Mouse (Mus musculus): ENCODE data around the gene Gsdme. TPM values are rescaled to one million over a fixed set of nuclear protein-coding genes. Genes with fewer than 3 reads are reported as not detected.

The Gsdme gene
- polyA plus RNA-seq, 1 experiment from 2014 or later, result 58.3 TPM

DNA sequence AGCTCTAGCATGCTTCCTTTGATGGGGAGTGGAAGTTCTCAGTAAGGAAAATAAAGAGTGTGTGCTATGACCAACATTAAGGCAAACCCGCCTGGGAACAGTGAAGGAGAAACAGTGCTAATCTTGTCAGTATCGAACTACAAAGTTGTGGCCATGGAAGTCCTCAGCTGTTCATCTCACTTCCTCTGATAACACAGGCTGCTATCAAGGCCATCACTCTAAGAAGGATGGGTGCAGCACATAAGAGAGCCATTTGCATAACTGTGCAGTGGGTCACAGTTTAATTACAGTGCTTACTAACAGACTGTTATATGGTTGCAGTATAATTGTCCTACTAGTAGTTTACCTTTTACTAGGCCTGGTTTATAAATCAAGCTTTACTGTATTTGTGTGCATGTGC lies 23.8 kb downstream of the Gsdme start:
- no peak overlapping the region for H3K27ac ChIP-seq (ENCODE audit: low read depth, low read length)
- ATAC-seq, result no peak
- H3K36me3 ChIP-seq (ENCODE audit: control insufficient read depth, insufficient read depth, low read length), result no peaks in the 10 kb centered on the region
- H3K9ac ChIP-seq (ENCODE audit: low read length), result no peak overlapping the region
- no peaks in the 10 kb centered on the region for H3K27me3 ChIP-seq (replicated peaks; ENCODE audit: control insufficient read depth, insufficient read depth, low read length)
- H3K4me2 ChIP-seq (ENCODE audit: low read length), result no peak overlapping the region
- H3K4me3 ChIP-seq (ENCODE audit: low read depth, low read length), result no peak overlapping the region
- no peaks in the 10 kb centered on the region for H3K9me3 ChIP-seq (replicated peaks; ENCODE audit: control insufficient read depth, low read length)
- WGBS, result 94% methylated on average over 2 of the region's 2 CpGs
- H3K4me1 ChIP-seq (ENCODE audit: control insufficient read depth, insufficient read depth, low read length), result no peaks in the 10 kb centered on the region
- no peak for DNase-seq (ENCODE audit: low spot score)

DNA sequence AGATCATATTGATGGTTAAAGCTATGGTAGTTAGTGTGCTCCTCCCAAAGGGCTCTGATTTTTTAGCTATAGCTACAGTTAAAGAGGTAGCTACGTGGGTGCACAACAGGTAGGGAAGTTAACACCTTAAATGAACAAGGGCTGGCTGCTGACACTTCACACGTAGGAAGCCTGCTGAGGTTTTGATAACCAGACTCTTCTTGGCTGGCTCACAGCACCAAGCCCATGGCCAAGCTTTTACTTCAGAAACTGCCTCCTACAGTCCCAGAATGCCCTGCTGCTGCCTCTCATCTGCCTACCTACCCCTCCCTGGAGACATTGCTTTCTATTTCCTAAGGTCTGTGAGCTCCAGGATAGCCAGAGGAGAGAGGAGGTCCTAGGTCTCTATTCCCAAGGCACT lies 25.7 kb downstream of the Gsdme start:
- 71% methylated on average over 2 of the region's 2 CpGs for WGBS
- Histone ChIP-seq H3K4me1 (ENCODE audit: control insufficient read depth, insufficient read depth, low read length) (no peaks in the 10 kb centered on the region), H3K27ac (ENCODE audit: low read depth, low read length) (no peak overlapping the region), H3K27me3 (replicated peaks; ENCODE audit: control insufficient read depth, insufficient read depth, low read length) (no peaks in the 10 kb centered on the region), H3K4me3 (ENCODE audit: low read depth, low read length) (no peak overlapping the region), H3K36me3 (ENCODE audit: control insufficient read depth, insufficient read depth, low read length) (no peaks in the 10 kb centered on the region), H3K9me3 (replicated peaks; ENCODE audit: control insufficient read depth, low read length) (no peaks in the 10 kb centered on the region), H3K9ac (ENCODE audit: low read length) (no peak overlapping the region), H3K4me2 (ENCODE audit: low read length) (no peak overlapping the region)
- ATAC-seq, result no peak
- no peak for DNase-seq (ENCODE audit: low spot score)

GRCm38 (mm10) chr6:50232984-50233383 lies 30.7 kb downstream of the Gsdme start:
- Histone ChIP-seq H3K9me3 (replicated peaks; ENCODE audit: control insufficient read depth, low read length) (no peaks in the 10 kb centered on the region), H3K27me3 (replicated peaks; ENCODE audit: control insufficient read depth, insufficient read depth, low read length) (no peaks in the 10 kb centered on the region), H3K27ac (ENCODE audit: low read depth, low read length) (no peak overlapping the region), H3K4me3 (ENCODE audit: low read depth, low read length) (no peak overlapping the region), H3K4me2 (ENCODE audit: low read length) (no peak overlapping the region), H3K4me1 (ENCODE audit: control insufficient read depth, insufficient read depth, low read length) (no peaks in the 10 kb centered on the region), H3K36me3 (ENCODE audit: control insufficient read depth, insufficient read depth, low read length) (no peaks in the 10 kb centered on the region), H3K9ac (ENCODE audit: low read length) (no peak overlapping the region)
- WGBS, result 59% methylated on average over 1 of the region's 1 CpGs
- no peak for DNase-seq (ENCODE audit: low spot score)
- no peak for ATAC-seq

DNA sequence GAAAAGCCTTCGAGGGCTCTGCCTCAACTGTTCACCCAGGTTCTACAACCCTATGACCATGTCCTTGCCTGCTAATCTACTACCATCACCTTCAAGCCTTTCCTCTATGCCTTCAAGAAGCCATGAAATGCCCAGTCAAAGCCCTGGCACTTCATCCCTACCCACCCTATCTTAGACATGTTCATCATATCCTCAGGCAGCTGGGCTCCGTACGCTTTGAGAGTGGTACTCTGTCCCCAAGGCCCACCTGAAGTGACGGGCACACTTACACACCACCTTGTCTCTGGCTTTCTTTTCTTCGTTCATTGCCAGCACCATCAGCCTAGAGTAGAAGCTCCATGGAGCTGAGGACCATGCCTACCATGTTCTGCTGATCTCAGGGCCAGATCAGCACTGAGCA lies 32.4 kb downstream of the Gsdme start:
- ATAC-seq (no peak), DNase-seq (ENCODE audit: low spot score) (no peak)
- no peaks in the 10 kb centered on the region for H3K4me1 ChIP-seq (ENCODE audit: control insufficient read depth, insufficient read depth, low read length)
- no peak overlapping the region for H3K4me2 ChIP-seq (ENCODE audit: low read length)
- H3K36me3 ChIP-seq (ENCODE audit: control insufficient read depth, insufficient read depth, low read length), result no peaks in the 10 kb centered on the region
- no peaks in the 10 kb centered on the region for H3K27me3 ChIP-seq (replicated peaks; ENCODE audit: control insufficient read depth, insufficient read depth, low read length)
- no peaks in the 10 kb centered on the region for H3K9me3 ChIP-seq (replicated peaks; ENCODE audit: control insufficient read depth, low read length)
- no peak overlapping the region for H3K27ac ChIP-seq (ENCODE audit: low read depth, low read length)
- WGBS, result 89% methylated on average over 5 of the region's 5 CpGs
- no peak overlapping the region for H3K4me3 ChIP-seq (ENCODE audit: low read depth, low read length)
- H3K9ac ChIP-seq (ENCODE audit: low read length), result no peak overlapping the region

GRCm38 (mm10) chr6:50228180-50228579 lies 35.5 kb downstream of the Gsdme start:
- H3K4me3 ChIP-seq (ENCODE audit: low read depth, low read length), result no peak overlapping the region
- no peak overlapping the region for H3K27ac ChIP-seq (ENCODE audit: low read depth, low read length)
- H3K4me2 ChIP-seq (ENCODE audit: low read length), result no peak overlapping the region
- ATAC-seq (no peak), DNase-seq (ENCODE audit: low spot score) (no peak)
- H3K36me3 ChIP-seq (ENCODE audit: control insufficient read depth, insufficient read depth, low read length), result no peaks in the 10 kb centered on the region
- WGBS, result 92% methylated on average over 5 of the region's 5 CpGs
- H3K27me3 ChIP-seq (replicated peaks; ENCODE audit: control insufficient read depth, insufficient read depth, low read length), result no peaks in the 10 kb centered on the region
- H3K9me3 ChIP-seq (replicated peaks; ENCODE audit: control insufficient read depth, low read length), result no peaks in the 10 kb centered on the region
- H3K9ac ChIP-seq (ENCODE audit: low read length), result no peak overlapping the region
- H3K4me1 ChIP-seq (ENCODE audit: control insufficient read depth, insufficient read depth, low read length), result no peaks in the 10 kb centered on the region

DNA sequence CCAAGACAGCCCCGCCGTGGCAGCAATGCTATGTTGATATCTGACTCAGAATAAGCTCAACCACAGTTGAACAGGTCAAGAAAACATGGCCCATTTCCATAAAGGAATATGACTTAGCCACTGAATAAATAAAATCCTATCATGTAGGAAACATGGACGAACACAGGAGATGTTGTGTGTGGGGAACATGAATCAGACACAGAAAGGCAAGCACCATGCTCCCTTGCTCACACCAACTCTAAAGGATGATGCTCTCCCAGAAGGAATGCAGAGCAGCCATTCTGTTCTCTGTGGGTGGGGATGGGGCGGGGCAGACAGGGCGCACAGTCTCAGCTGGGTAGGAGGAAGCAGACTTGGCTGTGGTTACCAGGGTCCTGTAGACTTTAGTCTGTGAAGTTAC lies 38.4 kb downstream of the Gsdme start:
- Histone ChIP-seq H3K27ac (ENCODE audit: low read depth, low read length) (no peak overlapping the region), H3K9me3 (replicated peaks; ENCODE audit: control insufficient read depth, low read length) (no peaks in the 10 kb centered on the region), H3K9ac (ENCODE audit: low read length) (no peak overlapping the region), H3K4me2 (ENCODE audit: low read length) (no peak overlapping the region), H3K4me3 (ENCODE audit: low read depth, low read length) (no peak overlapping the region), H3K27me3 (replicated peaks; ENCODE audit: control insufficient read depth, insufficient read depth, low read length) (no peaks in the 10 kb centered on the region), H3K4me1 (ENCODE audit: control insufficient read depth, insufficient read depth, low read length) (no peaks in the 10 kb centered on the region), H3K36me3 (ENCODE audit: control insufficient read depth, insufficient read depth, low read length) (no peaks in the 10 kb centered on the region)
- no peak for DNase-seq (ENCODE audit: low spot score)
- WGBS, result 92% methylated on average over 5 of the region's 5 CpGs
- no peak for ATAC-seq

GRCm38 (mm10) chr6:50223606-50224005 lies 40.1 kb downstream of the Gsdme start:
- H3K27ac ChIP-seq (ENCODE audit: low read depth, low read length), result no peak overlapping the region
- no peaks in the 10 kb centered on the region for H3K27me3 ChIP-seq (replicated peaks; ENCODE audit: control insufficient read depth, insufficient read depth, low read length)
- DNase-seq (ENCODE audit: low spot score) (no peak), ATAC-seq (no peak)
- H3K4me1 ChIP-seq (ENCODE audit: control insufficient read depth, insufficient read depth, low read length), result no peaks in the 10 kb centered on the region
- WGBS, result 93% methylated on average over 4 of the region's 4 CpGs
- no peaks in the 10 kb centered on the region for H3K9me3 ChIP-seq (replicated peaks; ENCODE audit: control insufficient read depth, low read length)
- peaks cover 4% of the 10 kb centered on the region; the same call in 1 of the 2 replicates for H3K36me3 ChIP-seq (ENCODE audit: control insufficient read depth, insufficient read depth, low read length)
- H3K4me3 ChIP-seq (ENCODE audit: low read depth, low read length), result no peak overlapping the region
- no peak overlapping the region for H3K4me2 ChIP-seq (ENCODE audit: low read length)
- no peak overlapping the region for H3K9ac ChIP-seq (ENCODE audit: low read length)

- DNase-seq (ENCODE audit: low spot score) (no peak), ATAC-seq (no peak)
- no peaks in the 10 kb centered on the region for H3K27me3 ChIP-seq (replicated peaks; ENCODE audit: control insufficient read depth, insufficient read depth, low read length)
- H3K27ac ChIP-seq (ENCODE audit: low read depth, low read length), result no peak overlapping the region
- H3K4me1 ChIP-seq (ENCODE audit: control insufficient read depth, insufficient read depth, low read length), result no peaks in the 10 kb centered on the region
- no peaks in the 10 kb centered on the region for H3K9me3 ChIP-seq (replicated peaks; ENCODE audit: control insufficient read depth, low read length)
- peaks cover 4% of the 10 kb centered on the region; the same call in 1 of the 2 replicates for H3K36me3 ChIP-seq (ENCODE audit: control insufficient read depth, insufficient read depth, low read length)
- no peak overlapping the region for H3K9ac ChIP-seq (ENCODE audit: low read length)
- WGBS, result 77% methylated on average over 5 of the region's 5 CpGs
- no peak overlapping the region for H3K4me3 ChIP-seq (ENCODE audit: low read depth, low read length)
- H3K4me2 ChIP-seq (ENCODE audit: low read length), result no peak overlapping the region
Observed at GRCm38 (mm10) chr6:50222986-50223385, 40.7 kb downstream of the Gsdme start.

GRCm38 (mm10) chr6:50222351-50222750 lies 41.3 kb downstream of the Gsdme start:
- 83% methylated on average over 5 of the region's 5 CpGs for WGBS
- H3K9me3 ChIP-seq (replicated peaks; ENCODE audit: control insufficient read depth, low read length), result no peaks in the 10 kb centered on the region
- H3K4me2 ChIP-seq (ENCODE audit: low read length), result no peak overlapping the region
- DNase-seq (ENCODE audit: low spot score) (no peak), ATAC-seq (no peak)
- H3K27me3 ChIP-seq (replicated peaks; ENCODE audit: control insufficient read depth, insufficient read depth, low read length), result no peaks in the 10 kb centered on the region
- H3K4me3 ChIP-seq (ENCODE audit: low read depth, low read length), result no peak overlapping the region
- no peak overlapping the region for H3K9ac ChIP-seq (ENCODE audit: low read length)
- no peak overlapping the region for H3K27ac ChIP-seq (ENCODE audit: low read depth, low read length)
- H3K4me1 ChIP-seq (ENCODE audit: control insufficient read depth, insufficient read depth, low read length), result no peaks in the 10 kb centered on the region
- H3K36me3 ChIP-seq (ENCODE audit: control insufficient read depth, insufficient read depth, low read length), result peaks cover 4% of the 10 kb centered on the region; the same call in 1 of the 2 replicates

Measured in forebrain, embryonic 14.5 days (tissue).